Mouse (Mus musculus) midbrain, embryonic 16.5 days (tissue): ENCODE measurements at regions not wholly inside any gene's neighbourhood (a gene's known extent, or its start where the extent isn't known, plus 50 kb on each side); places are given as distances from the start of the nearest gene placed in this dataset.

Source experiments
- ATAC-seq: fragments of 200-750 bp; cut with Nextera tagmentation; 2 replicates; pipeline ENCODE4 v1.8.0; 2017; ENCODE audit warnings: moderate TSS enrichment
- H3K27ac ChIP-seq: fragments of 300-500 bp; sonication (generic); 2 replicates; pipeline ENCODE4 v1.5.1; 2014; ENCODE audit warnings: mild to moderate bottlenecking, low read length, mixed read lengths
- H3K27me3 ChIP-seq: fragments of 300-500 bp; sonication (generic); 2 replicates; pipeline ENCODE4 v1.6.1; 2014; ENCODE audit warnings: low read depth, low read length, mixed read lengths; ENCODE audit not compliant: control insufficient read depth, insufficient read depth
- H3K36me3 ChIP-seq: fragments of 300-500 bp; sonication (generic); 2 replicates; pipeline ENCODE4 v1.6.1; 2014; ENCODE audit warnings: mild to moderate bottlenecking, low read length, moderate library complexity, mixed read lengths; ENCODE audit not compliant: control insufficient read depth, insufficient read depth
- H3K4me1 ChIP-seq: fragments of 300-500 bp; sonication (generic); 2 replicates; pipeline ENCODE4 v1.6.1; 2014; ENCODE audit warnings: mild to moderate bottlenecking, low read length, mixed read lengths; ENCODE audit not compliant: control insufficient read depth, insufficient read depth
- H3K4me2 ChIP-seq: fragments of 300-500 bp; sonication (generic); 2 replicates; pipeline ENCODE4 v1.6.1; 2014; ENCODE audit warnings: mild to moderate bottlenecking, low read length, mixed read lengths
- H3K4me3 ChIP-seq: fragments of 300-500 bp; sonication (generic); 2 replicates; pipeline ENCODE4 v1.5.1; 2014; ENCODE audit warnings: low read depth, mild to moderate bottlenecking, low read length, moderate library complexity, mixed read lengths
- H3K9ac ChIP-seq: fragments of 300-500 bp; sonication (generic); 2 replicates; pipeline ENCODE4 v1.6.1; 2014; ENCODE audit warnings: low read depth, low read length, mixed read lengths
- H3K9me3 ChIP-seq: fragments of 300-500 bp; sonication (generic); replicated peaks from 2 replicates; pipeline ENCODE4 v1.6.1; 2014; ENCODE audit warnings: mild to moderate bottlenecking, low read length, mixed read lengths; ENCODE audit not compliant: control insufficient read depth, poor library complexity, severe bottlenecking
- WGBS: fragments of 180-500 bp; shearing (Covaris S2); extraction: QIAGEN DNeasy Blood & Tissue Kit; methylation state at CpG from one replicate; pipeline ENCODE4 v1.1.7; 2014; 5-methylcytosine and 5-hydroxymethylcytosine counted together

DNA sequence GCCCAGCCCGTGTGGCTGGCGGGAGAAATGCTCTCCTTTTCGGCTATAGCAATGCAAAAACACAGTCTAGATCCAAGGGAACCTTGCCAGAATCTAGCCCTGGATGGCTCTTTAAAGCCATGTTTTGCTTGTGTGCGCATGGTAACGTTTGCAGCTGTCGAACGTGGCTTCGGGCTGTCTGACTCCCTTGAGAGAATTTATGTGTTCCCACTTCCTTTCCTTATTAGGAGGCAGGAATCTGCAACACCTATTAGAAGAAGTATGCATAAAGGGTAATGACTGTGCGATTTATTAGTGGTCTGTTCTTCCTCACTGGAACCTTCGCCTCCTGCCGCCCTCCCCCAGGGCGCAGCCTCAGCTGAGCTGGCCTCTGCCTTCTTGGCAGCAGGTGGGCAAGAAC is 90.4 kb upstream of the Gas1 start:
- WGBS, result 53% methylated on average over 12 of the region's 12 CpGs
- Histone ChIP-seq H3K9ac (no peak overlapping the region), H3K4me3 (no peak overlapping the region), H3K27ac (no peak overlapping the region), H3K36me3 (no peaks in the 10 kb centered on the region), H3K27me3 (no peaks in the 10 kb centered on the region), H3K9me3 (no peaks in the 10 kb centered on the region), H3K4me2 (no peak overlapping the region), H3K4me1 (no peaks in the 10 kb centered on the region)
- ATAC-seq, result no peak

DNA sequence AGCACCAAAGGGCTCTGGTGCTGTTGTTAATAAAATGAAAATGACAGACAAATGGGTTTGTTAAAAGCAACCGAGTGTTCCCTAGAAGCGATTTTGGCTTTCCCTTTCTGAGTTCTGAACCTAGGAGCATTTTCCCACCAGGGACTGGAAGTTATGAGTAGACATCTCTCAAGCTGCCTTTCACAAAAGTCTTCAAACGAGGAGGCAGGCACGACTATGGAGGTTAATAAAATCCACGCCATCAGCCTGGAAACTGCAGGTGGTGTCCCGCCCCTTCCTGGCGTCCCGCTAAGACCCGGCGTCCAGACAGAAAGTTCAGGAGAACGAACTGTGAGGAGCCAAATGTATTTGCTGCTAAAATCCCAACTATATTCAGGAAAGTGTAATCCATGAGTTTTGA is 91.1 kb upstream of the Gas1 start:
- no peak for ATAC-seq
- H3K27ac ChIP-seq, result no peak overlapping the region
- 80% methylated on average over 11 of the region's 11 CpGs for WGBS

DNA sequence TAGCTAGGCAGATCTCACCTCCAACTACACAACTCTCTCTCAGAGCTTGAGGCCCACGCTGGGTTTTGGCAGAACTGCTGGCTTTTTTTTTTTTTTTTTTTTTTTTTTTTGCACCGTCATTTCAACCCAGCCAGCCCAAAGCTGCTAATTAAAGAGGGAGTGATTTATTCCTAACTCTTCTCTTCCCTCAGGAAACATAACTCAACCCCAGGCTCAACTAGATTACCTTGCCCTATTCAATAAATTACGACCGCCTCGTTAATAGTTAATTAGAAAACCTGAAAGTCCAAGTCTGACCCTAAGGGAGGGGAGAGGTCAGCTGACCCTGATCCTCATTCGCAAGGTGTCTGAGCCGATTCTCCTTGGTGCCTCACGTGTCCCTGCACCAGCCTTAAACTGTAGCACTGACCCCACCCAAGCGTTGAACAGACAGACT is 92.3 kb upstream of the Gas1 start:
- 72% methylated on average over 9 of the region's 9 CpGs for WGBS
- H3K4me2 ChIP-seq, result no peak overlapping the region

More for the DNA sequence above, 91.1 kb upstream of the Gas1 start:
- Histone ChIP-seq H3K9ac (no peak overlapping the region), H3K4me2 (no peak overlapping the region), H3K27me3 (no peaks in the 10 kb centered on the region), H3K4me3 (no peak overlapping the region), H3K36me3 (no peaks in the 10 kb centered on the region), H3K9me3 (no peaks in the 10 kb centered on the region), H3K4me1 (no peaks in the 10 kb centered on the region)

DNA sequence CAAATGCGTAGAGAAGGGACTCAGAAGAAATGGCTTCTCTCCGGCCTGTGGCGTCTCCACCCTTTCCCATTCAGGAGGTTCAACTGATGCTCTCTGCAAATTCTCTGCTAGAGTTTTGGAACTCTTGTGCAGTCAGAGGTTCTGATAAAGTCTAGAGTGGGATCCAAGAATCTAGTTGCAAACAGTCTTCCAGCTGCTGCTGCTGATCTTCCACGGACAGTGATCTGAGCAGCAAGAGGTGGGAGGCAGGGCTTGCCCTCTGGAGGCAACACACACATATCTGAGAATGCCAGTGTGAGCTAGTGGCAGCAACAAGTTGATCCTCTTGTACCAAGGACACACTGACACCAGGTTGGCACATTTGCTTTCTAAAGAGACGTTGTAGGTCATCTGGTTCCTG is 93.4 kb upstream of the Gas1 start:
- H3K9me3 ChIP-seq, result no peaks in the 10 kb centered on the region
- no peaks in the 10 kb centered on the region for H3K27me3 ChIP-seq
- H3K4me1 ChIP-seq, result no peaks in the 10 kb centered on the region
- ATAC-seq, result no peak
- no peak overlapping the region for H3K4me2 ChIP-seq
- H3K27ac ChIP-seq, result no peak overlapping the region
- 86% methylated on average over 5 of the region's 5 CpGs for WGBS
- no peak overlapping the region for H3K9ac ChIP-seq
- H3K36me3 ChIP-seq, result no peaks in the 10 kb centered on the region
- H3K4me3 ChIP-seq, result no peak overlapping the region

More for the DNA sequence above, 92.3 kb upstream of the Gas1 start:
- Histone ChIP-seq H3K9ac (no peak overlapping the region), H3K4me1 (no peaks in the 10 kb centered on the region), H3K36me3 (no peaks in the 10 kb centered on the region), H3K27me3 (no peaks in the 10 kb centered on the region), H3K4me3 (no peak overlapping the region), H3K27ac (no peak overlapping the region), H3K9me3 (no peaks in the 10 kb centered on the region)
- no peak for ATAC-seq

DNA sequence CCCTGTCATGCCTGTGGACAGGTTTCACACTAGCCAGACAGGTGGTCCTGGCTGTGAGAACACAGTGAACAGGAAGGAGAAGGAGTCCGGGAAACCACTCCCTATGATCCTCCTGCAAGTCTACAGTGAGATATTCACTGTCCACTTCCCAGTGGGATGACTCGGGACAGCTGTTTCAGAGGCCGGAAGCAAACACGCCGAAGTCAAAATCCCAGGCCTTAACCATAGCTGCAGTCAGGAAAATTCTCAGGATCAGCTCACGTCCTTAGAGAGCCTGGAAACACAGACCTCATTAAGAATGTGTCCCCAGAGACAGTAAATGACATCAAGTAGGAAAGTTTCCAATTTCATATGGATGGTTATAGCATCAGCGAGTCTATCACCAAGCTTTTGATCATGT is 96.2 kb upstream of the Gas1 start:
- no peak overlapping the region for H3K27ac ChIP-seq
- no peaks in the 10 kb centered on the region for H3K27me3 ChIP-seq
- H3K4me2 ChIP-seq, result no peak overlapping the region
- H3K4me3 ChIP-seq, result no peak overlapping the region
- no peaks in the 10 kb centered on the region for H3K9me3 ChIP-seq
- no peak overlapping the region for H3K9ac ChIP-seq
- H3K36me3 ChIP-seq, result no peaks in the 10 kb centered on the region
- H3K4me1 ChIP-seq, result no peaks in the 10 kb centered on the region
- WGBS, result 94% methylated on average over 7 of the region's 7 CpGs
- no peak for ATAC-seq

DNA sequence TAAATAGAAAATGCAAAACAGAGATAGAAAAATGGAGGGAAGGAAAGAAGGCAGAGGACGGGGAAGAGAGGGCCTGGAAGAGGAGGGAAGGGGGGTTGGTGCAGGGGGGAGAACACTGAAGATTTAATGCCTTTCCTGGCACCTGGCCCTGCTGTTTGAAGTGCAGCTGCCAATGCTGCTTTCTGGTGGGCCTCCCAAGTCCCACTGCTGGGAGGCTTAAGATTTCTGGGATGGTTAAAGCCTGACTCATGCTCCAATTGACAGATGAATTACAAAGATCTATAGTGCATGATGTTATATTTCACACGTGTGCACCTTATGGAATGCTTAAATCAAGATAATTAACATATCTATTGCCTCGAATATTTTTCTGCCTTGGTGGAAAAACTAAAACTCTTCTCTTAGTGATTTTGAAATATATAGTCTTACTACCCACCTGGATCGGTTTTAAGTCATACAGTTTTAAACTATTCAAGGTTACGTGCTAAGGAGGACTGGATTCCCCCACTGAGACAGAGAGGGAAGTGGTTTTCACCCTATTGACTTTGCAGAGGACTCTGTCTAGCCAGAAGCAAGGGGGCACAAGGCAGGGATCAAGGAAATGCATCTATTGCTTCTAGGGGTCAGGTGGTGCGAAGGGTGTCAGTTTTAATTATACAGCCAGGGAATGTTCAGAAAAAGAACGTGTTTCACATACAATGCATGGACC is 105.5 kb upstream of the Gas1 start:
- Histone ChIP-seq H3K9me3 (no peaks in the 10 kb centered on the region), H3K27ac (no peak overlapping the region), H3K36me3 (no peaks in the 10 kb centered on the region), H3K27me3 (no peaks in the 10 kb centered on the region), H3K4me2 (no peak overlapping the region), H3K4me1 (0 out of 2 replicates have a peak, but pooled peaks cover 4% of the 10 kb centered on the region), H3K9ac (no peak overlapping the region), H3K4me3 (no peak overlapping the region)
- WGBS, result 49% methylated on average over 7 of the region's 7 CpGs
- ATAC-seq, result no peak

DNA sequence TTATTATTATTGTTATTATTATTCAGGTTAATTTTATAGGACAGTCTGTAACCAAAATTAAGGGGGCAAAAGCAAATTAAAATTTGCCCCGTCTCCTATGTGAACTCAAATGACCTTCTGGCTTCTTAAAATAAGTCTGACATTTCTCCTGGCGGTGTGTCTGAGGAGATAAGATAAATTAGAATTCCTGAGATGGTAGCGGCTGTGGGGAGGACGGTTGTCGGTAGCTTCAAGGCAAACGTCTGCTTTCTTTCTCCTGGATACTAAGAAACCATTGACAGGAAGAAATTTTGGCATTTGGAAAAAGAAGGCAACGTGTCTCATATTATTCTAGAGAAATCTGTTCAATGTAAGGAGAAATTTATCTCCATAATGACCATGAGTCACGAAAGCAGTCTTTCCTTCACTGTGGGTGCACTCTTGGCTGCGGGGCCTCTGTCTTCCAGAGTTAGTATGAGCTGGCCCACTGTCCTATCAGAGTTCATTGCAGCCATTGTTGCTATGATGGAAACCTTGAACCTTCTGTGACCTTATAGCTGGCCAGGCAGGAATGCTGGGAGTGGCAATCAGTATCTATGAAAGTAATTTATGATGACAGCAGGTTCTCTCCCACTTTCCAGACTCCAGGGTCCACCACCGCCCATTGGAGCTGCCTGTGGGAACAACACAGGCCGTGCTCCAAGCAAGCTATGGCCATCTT is 109.5 kb upstream of the Gas1 start:
- H3K9me3 ChIP-seq, result no peaks in the 10 kb centered on the region
- H3K4me3 ChIP-seq, result no peak overlapping the region
- no peak overlapping the region for H3K9ac ChIP-seq
- H3K27ac ChIP-seq, result no peak overlapping the region
- no peaks in the 10 kb centered on the region for H3K36me3 ChIP-seq
- no peaks in the 10 kb centered on the region for H3K27me3 ChIP-seq
- ATAC-seq, result no peak
- H3K4me2 ChIP-seq, result no peak overlapping the region
- H3K4me1 ChIP-seq, result peaks cover 4% of the 10 kb centered on the region; the same call in 1 of the 2 replicates
- 86% methylated on average over 11 of the region's 11 CpGs for WGBS

DNA sequence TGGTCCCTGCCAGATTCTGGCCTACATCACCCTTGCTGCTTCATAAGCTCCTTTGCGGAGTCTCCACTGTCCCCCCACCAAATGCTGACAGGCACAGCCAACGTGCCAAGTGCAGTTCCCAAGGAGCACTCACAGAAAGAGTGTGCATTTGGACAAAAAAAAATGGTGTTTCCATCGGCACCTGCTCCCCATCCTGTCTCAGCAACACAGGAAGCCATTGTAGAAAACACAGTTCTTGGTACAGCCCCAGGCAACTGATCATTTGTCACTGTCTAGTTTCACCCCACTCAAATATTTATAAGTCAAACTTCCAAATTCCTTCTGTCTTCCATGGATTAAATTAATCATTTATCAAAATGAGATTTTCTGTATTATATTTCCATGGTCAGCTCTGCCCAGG is 112.5 kb upstream of the Gas1 start:
- H3K27me3 ChIP-seq, result no peaks in the 10 kb centered on the region
- H3K9me3 ChIP-seq, result no peaks in the 10 kb centered on the region
- no peak overlapping the region for H3K27ac ChIP-seq
- 58% methylated on average over 3 of the region's 3 CpGs for WGBS
- no peak for ATAC-seq
- no peaks in the 10 kb centered on the region for H3K36me3 ChIP-seq
- no peak overlapping the region for H3K9ac ChIP-seq
- no peaks in the 10 kb centered on the region; the same call in 1 of the 2 replicates for H3K4me1 ChIP-seq
- H3K4me2 ChIP-seq, result no peak overlapping the region
- H3K4me3 ChIP-seq, result no peak overlapping the region

DNA sequence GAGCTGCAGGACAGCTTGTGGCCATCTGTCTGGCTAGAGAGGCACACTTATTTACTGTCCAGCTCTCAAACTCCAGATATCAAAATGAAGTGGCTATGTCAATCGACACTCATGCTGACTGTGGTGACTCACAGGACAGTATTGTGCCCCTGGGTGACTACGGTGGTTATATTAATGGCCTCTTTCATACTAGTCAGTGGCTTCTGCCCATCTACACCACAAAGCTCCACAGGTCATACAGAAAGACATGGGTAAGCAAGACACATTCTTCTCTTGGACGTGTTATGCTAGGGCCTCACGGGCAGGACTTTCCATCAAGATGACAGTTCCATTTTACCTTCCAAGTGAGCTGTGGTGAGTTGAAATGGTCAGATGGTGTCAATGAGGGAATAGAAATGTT is 113.7 kb upstream of the Gas1 start:
- H3K27ac ChIP-seq, result no peak overlapping the region
- H3K9me3 ChIP-seq, result no peaks in the 10 kb centered on the region
- no peaks in the 10 kb centered on the region for H3K36me3 ChIP-seq
- ATAC-seq, result no peak
- no peak overlapping the region for H3K4me2 ChIP-seq
- no peak overlapping the region for H3K4me3 ChIP-seq
- H3K4me1 ChIP-seq, result no peaks in the 10 kb centered on the region; the same call in 1 of the 2 replicates
- H3K27me3 ChIP-seq, result no peaks in the 10 kb centered on the region
- WGBS, result 91% methylated on average over 4 of the region's 4 CpGs
- H3K9ac ChIP-seq, result no peak overlapping the region
